Mouse (Mus musculus): ENCODE data around the gene Tmprss11g. TPM values are rescaled to one million over a fixed set of nuclear protein-coding genes. Genes with fewer than 3 reads are reported as not detected.

The Tmprss11g gene
- not detected in 2 replicates for polyA plus RNA-seq (2015; fragmentation: Nextera tagmentation; extraction: Ambion mirVana)

DNA sequence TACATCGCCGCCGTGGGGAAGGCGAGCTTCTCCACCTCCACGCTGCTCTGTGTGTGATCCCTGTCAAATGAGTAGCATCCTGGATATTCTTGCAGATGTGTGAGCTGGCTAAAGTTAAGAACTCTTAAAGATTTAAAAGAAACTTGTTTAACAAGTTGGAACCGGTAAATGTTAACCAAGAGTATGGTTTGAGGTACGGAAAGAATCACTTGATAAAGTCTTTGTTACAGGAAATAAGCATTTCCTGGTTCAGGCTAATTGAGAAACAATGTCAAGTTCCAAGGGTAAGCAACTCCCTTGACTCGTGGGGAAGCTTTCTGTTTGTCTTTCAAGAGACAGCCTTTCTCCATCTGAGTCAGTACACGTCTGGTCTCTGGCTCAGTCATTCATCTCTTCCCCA lies at the start of gene Tmprss11g:
Gene Tmprss11g, minus strand, starts transcription at position 101 of the 400 bp plus-strand sequence.

GRCm38 (mm10) chr5:86468890-86469289 lies 49.5 kb downstream of the Tmprss11g start, which contains the start of gene Tmprss11a:
Gene Tmprss11a, minus strand, starts transcription at chr5:86468990.

Other genes with a start within 250 kb of the Tmprss11g start
- gene Tmprss11c, start 229.3 kb downstream of the Tmprss11g start, polyA plus RNA-seq (2015; fragmentation: Nextera tagmentation; extraction: Ambion mirVana), result not detected in 2 replicates
- gene Tmprss11d, start 145.2 kb downstream of the Tmprss11g start, polyA plus RNA-seq (2015; fragmentation: Nextera tagmentation; extraction: Ambion mirVana), result not detected in 2 replicates
- gene Tmprss11a, start 49.6 kb downstream of the Tmprss11g start, polyA plus RNA-seq (2015; fragmentation: Nextera tagmentation; extraction: Ambion mirVana), result not detected in 2 replicates
- 0.06 TPM in 1 of 2 replicates, not detected in the other for gene Tmprss11f, start 113.8 kb upstream of the Tmprss11g start, polyA plus RNA-seq (2015; fragmentation: Nextera tagmentation; extraction: Ambion mirVana)
- not detected in 2 replicates for gene Tmprss11b, start 157.8 kb upstream of the Tmprss11g start, polyA plus RNA-seq (2015; fragmentation: Nextera tagmentation; extraction: Ambion mirVana)
- not detected in 2 replicates for gene Tmprss11e, start 227.2 kb upstream of the Tmprss11g start, polyA plus RNA-seq (2015; fragmentation: Nextera tagmentation; extraction: Ambion mirVana)